Mouse (Mus musculus) spleen, embryonic (tissue): ENCODE data around the gene Tgif1.

Source experiments
- CTCF ChIA-PET: fragments of 350-600 bp; sonication (Branson Sonifier 250); formaldehyde crosslinking; loops from one replicate; lab custom pipeline; 2022; lab: Charles Lee

Gene Tgif1

GRCm38 (mm10) chr17:70810795-70811194 lies 42.6 kb downstream of the Tgif1 start:
- CTCF ChIA-PET: no interaction called here

- CTCF ChIA-PET: no interaction called here
Observed at GRCm38 (mm10) chr17:70809776-70810175, 43.6 kb downstream of the Tgif1 start.

- CTCF ChIA-PET: no interaction called here
Observed at GRCm38 (mm10) chr17:70808837-70809236, 44.5 kb downstream of the Tgif1 start.

- CTCF ChIA-PET: no interaction called here
Observed at GRCm38 (mm10) chr17:70807885-70808284, 45.5 kb downstream of the Tgif1 start.

GRCm38 (mm10) chr17:70806600-70806999 lies 46.7 kb downstream of the Tgif1 start:
- CTCF ChIA-PET: no interaction called here

GRCm38 (mm10) chr17:70805866-70806265 lies 47.5 kb downstream of the Tgif1 start:
- CTCF ChIA-PET: no interaction called here

- CTCF ChIA-PET: no interaction called here
Observed at GRCm38 (mm10) chr17:70802022-70802421, 51.3 kb downstream of the Tgif1 start.

- CTCF ChIA-PET: no interaction called here
Observed at GRCm38 (mm10) chr17:70799266-70799665, 54.1 kb downstream of the Tgif1 start.

- CTCF ChIA-PET: no interaction called here
Observed at GRCm38 (mm10) chr17:70797773-70798045, 55.6 kb downstream of the Tgif1 start.

- CTCF ChIA-PET: no interaction called here
Observed at GRCm38 (mm10) chr17:70796940-70797772, 56.2 kb downstream of the Tgif1 start.

GRCm38 (mm10) chr17:70795196-70795595 lies 58.1 kb downstream of the Tgif1 start:
- CTCF ChIA-PET: no interaction called here

- CTCF ChIA-PET: no interaction called here
Observed at GRCm38 (mm10) chr17:70794722-70795121, 58.6 kb downstream of the Tgif1 start.

GRCm38 (mm10) chr17:70794291-70794690 lies 59.1 kb downstream of the Tgif1 start:
- CTCF ChIA-PET: no interaction called here
